Comparison of ENCODE assay signal across 18 mouse cellular contexts in genomic region chr17:86438278-86438661, GRCm38 (mm10).
DNase-seq lines count a peak whose midpoint lies in the region; ATAC-seq and TF ChIP-seq lines count a peak whose summit lies in the region.
"Had no signal": no experiment of that assay in that cellular context is flagged by ENCODE, and none has a peak within 500 bp of the region (broad histone marks: within the 10 kb centered on the region; RNA-seq: fewer than 3 reads in every experiment).

No protein-coding gene starts in this region.

- peak overlapping the region; percentile 71 for H3K4me3 ChIP-seq in gastrocnemius, adult 2 months
- no peak overlapping the region for H3K4me3 ChIP-seq in heart, embryonic 15.5 days
- H3K4me3 ChIP-seq in forebrain, embryonic 14.5 days (ENCODE audit: low read depth, low read length), result no peak overlapping the region
- H3K4me3 ChIP-seq: forebrain, embryonic 10.5 days; hindbrain, embryonic 10.5 days; limb, embryonic 13.5 days had no signal

- H3K9ac ChIP-seq in heart, embryonic 15.5 days, result no peak overlapping the region
- H3K9ac ChIP-seq in forebrain, embryonic 14.5 days (ENCODE audit: low read length), result no peak overlapping the region
- H3K9ac ChIP-seq: limb, embryonic 13.5 days; liver, embryonic 14.5 days had no signal

- no peak overlapping the region; the same call in 1 of the 2 replicates for H3K4me2 ChIP-seq in heart, embryonic 15.5 days
- no peak overlapping the region for H3K4me2 ChIP-seq in forebrain, embryonic 14.5 days (ENCODE audit: low read length)
- H3K4me2 ChIP-seq: limb, embryonic 13.5 days; midbrain, embryonic 11.5 days had no signal

- peak overlapping the region; percentile 87 for H3K27ac ChIP-seq in gastrocnemius, adult 2 months
- peak overlapping the region; percentile 87 for H3K27ac ChIP-seq in heart, embryonic 15.5 days
- H3K27ac ChIP-seq in forebrain, embryonic 14.5 days (ENCODE audit: low read depth, low read length), result no peak overlapping the region
- H3K27ac ChIP-seq: forebrain, embryonic 10.5 days; hindbrain, embryonic 10.5 days; limb, embryonic 13.5 days; liver, embryonic 14.5 days had no signal

- no peak for ATAC-seq in heart, embryonic 15.5 days (replicated peaks; ENCODE audit: insufficient number of reproducible peaks, insufficient read depth, low FRiP score, low read depth)
- ATAC-seq in forebrain, embryonic 14.5 days, result no peak

- TF ChIP-seq CTCF in gastrocnemius, adult 2 months (IDR thresholded peaks at IDR 0.05), result no peak

- WGBS in heart, embryonic 15.5 days, result 91% methylated on average over 3 of the region's 3 CpGs
- WGBS in forebrain, embryonic 14.5 days, result 95% methylated on average over 3 of the region's 3 CpGs

- peaks cover 51% of the 10 kb centered on the region for H3K4me1 ChIP-seq in heart, embryonic 15.5 days (replicated peaks)
- no peaks in the 10 kb centered on the region for H3K4me1 ChIP-seq in forebrain, embryonic 14.5 days (ENCODE audit: control insufficient read depth, insufficient read depth, low read length)
- H3K4me1 ChIP-seq: forebrain, embryonic 10.5 days had no signal

- DNase-seq in gastrocnemius, adult 2 months, result no peak
- no peak for DNase-seq in gastrocnemius, postnatal 25 days
- DNase-seq in heart, adult 9 months (ENCODE audit: low spot score in 2 of 2), result no peak
- DNase-seq in right cerebral cortex, postnatal 4 days, result peak; percentile 23
- no peak for DNase-seq in right cerebral cortex, adult 2 months (ENCODE audit: low spot score in 2 of 2)
- no peak for DNase-seq in forebrain, embryonic 14.5 days (ENCODE audit: low spot score)
- DNase-seq in adrenal gland, adult (ENCODE audit: inconsistent age in 2 of 2, low spot score in 1 of 2), result no peak
- DNase-seq: adrenal gland, postnatal 25 days; gastrocnemius, postnatal 10 days; kidney, adult 9 months; kidney, postnatal 25 days had no signal

- H3K27me3 ChIP-seq in heart, embryonic 15.5 days, result no peaks in the 10 kb centered on the region
- no peaks in the 10 kb centered on the region for H3K27me3 ChIP-seq in forebrain, embryonic 14.5 days (replicated peaks; ENCODE audit: control insufficient read depth, insufficient read depth, low read length)
- H3K27me3 ChIP-seq: limb, embryonic 13.5 days had no signal

- no peaks in the 10 kb centered on the region for H3K36me3 ChIP-seq in heart, embryonic 15.5 days
- H3K36me3 ChIP-seq in forebrain, embryonic 14.5 days (ENCODE audit: control insufficient read depth, insufficient read depth, low read length), result no peaks in the 10 kb centered on the region
- H3K36me3 ChIP-seq: forebrain, embryonic 10.5 days; G1E; hindbrain, embryonic 10.5 days; limb, embryonic 13.5 days had no signal

- no peaks in the 10 kb centered on the region for H3K9me3 ChIP-seq in heart, embryonic 15.5 days (replicated peaks)
- H3K9me3 ChIP-seq in forebrain, embryonic 14.5 days (replicated peaks; ENCODE audit: control insufficient read depth, low read length), result no peaks in the 10 kb centered on the region
- H3K9me3 ChIP-seq: forebrain, embryonic 10.5 days; hindbrain, embryonic 10.5 days; limb, embryonic 13.5 days had no signal

- intact Hi-C loops in gastrocnemius, adult 2 months (cut with DNase I), result no loop called here
